Mouse (Mus musculus): ENCODE measurements around the gene Ddx55.

The Ddx55 gene

GRCm38 (mm10) chr5:124605041-124605622 lies 52.5 kb downstream of the Ddx55 start:
- DNase-seq (ENCODE audit: low read depth in 1 of 2, low spot score in 2 of 2): no peak

- no peak for DNase-seq (ENCODE audit: low read depth in 1 of 2, low spot score in 2 of 2)
Measured at GRCm38 (mm10) chr5:124610965-124611364, 58.3 kb downstream of the Ddx55 start.

- no peak for DNase-seq (ENCODE audit: low read depth in 1 of 2, low spot score in 2 of 2)
Measured at GRCm38 (mm10) chr5:124614709-124615108, 62.0 kb downstream of the Ddx55 start.

- no peak for DNase-seq (ENCODE audit: low read depth in 1 of 2, low spot score in 2 of 2)
Measured at GRCm38 (mm10) chr5:124618711-124619110, 66.0 kb downstream of the Ddx55 start.
